Mouse (Mus musculus) cerebellum, adult 2 months (tissue): Measurements from ENCODE around the gene Mtnr1b.

Source experiments
- CTCF ChIP-seq: fragments of 200-500 bp; IDR thresholded peaks from 2 replicates; pipeline ENCODE4 v1.5.1; 2011; ENCODE audit warnings: low read depth, mild to moderate bottlenecking, control low read depth, low read length, moderate library complexity, borderline replicate concordance; ENCODE audit not compliant: insufficient read depth
- POLR2A ChIP-seq: fragments of 200-500 bp; IDR thresholded peaks from 2 replicates; pipeline ENCODE4 v1.6.1; 2011; ENCODE audit warnings: low read length, control low read depth, borderline replicate concordance; ENCODE audit not compliant: insufficient read depth

- no peak for TF ChIP-seq CTCF
- no peak for TF ChIP-seq POLR2A
These were observed 71.8 kb downstream of the Mtnr1b start for GRCm38 (mm10) chr9:15802413-15803027.
